Mouse (Mus musculus) granulocyte monocyte progenitor cell, adult 5-6 weeks (primary cell): ENCODE results near the gene Gm10234. TPM values are rescaled to one million over a fixed set of nuclear protein-coding genes. Genes with fewer than 3 reads are reported as not detected.

Experiments used
- ATAC-seq: replicated peaks from 2 replicates; pipeline ENCODE4 v1.8.0; 2016; ENCODE audit warnings: mild to moderate bottlenecking, moderate TSS enrichment, inconsistent platforms; ENCODE audit not compliant: poor library complexity, severe bottlenecking
- total RNA-seq, 2 experiments: library from RNA; stranded (forward) in 1 of 2; stranded (reverse) in 1 of 2; fragments of 200-712, 200-1000 nt in 1 of 2; fragments of >200 nt in 1 of 2; fragmentation: Nextera tagmentation in 1 of 2; gene quantifications; 2 replicates each; pipeline ENCODE4 v1.2.3; 2014 to 2017

Gene Gm10234
- not detected in 2 replicates for total RNA-seq (2014; fragmentation: Nextera tagmentation)
- total RNA-seq (2017), result not detected in 2 replicates

DNA sequence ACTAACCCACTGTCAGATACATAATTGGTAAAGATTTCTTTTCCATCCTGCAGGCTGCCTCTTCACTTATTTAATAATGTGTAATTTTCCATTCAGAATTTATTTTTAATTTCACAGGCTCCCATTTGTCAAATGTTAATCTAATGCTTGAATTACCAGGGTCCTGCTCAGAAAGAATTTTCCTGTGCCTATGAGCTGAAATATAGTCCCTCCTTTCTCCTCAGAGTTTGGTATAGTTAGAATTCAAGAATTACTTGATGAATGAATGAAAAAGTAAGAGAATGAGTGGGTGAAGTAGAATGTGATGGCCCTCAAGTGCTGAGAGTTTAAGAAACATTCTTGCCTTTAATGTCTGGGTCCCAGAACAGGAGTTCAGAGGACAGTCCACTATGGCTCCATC, at the start of gene Gm10234:
Gene Gm10234, plus strand, starts transcription at position 301 of the 400 bp plus-strand sequence.
- ATAC-seq, result no peak

DNA sequence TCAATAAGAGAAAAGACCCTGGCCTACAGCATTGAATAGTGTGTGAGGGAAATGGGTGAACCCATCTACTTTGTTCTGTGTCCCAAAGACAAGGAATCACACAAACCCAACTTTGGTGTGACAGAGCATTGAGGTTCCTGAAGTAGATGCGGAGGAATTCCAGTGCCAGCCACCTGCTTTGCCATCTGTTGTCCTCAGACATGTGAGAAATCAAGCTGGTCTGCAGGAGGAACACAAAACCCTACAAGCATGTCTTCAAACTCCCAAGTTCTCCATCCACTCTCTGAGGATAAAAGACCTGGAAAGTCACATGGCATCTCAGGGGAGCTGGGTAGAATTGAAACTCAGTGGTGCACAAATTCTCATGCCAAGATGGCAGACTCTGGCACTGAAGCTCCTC, 44.3 kb upstream of the Gm10234 start:
- no peak for ATAC-seq

DNA sequence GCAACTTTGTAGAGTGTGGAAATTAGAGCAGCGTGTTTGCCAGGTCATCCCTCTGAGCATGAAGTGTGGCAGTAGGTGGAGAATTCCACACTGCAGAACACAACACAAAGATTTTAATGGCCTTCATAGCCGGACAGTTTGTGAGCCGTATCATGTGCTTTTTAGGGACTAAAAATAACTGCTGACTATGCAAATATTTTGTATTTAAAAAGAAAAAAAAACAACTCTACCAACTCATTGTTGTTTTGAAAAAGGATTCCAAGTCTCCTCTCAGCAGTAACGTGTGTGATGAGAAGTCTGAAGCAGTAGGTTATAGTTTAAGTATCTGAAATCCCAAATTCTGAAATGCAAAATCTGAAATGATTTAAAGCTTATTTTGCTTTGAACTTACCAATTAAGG, 25.9 kb upstream of the Gm10234 start:
- ATAC-seq, result no peak

DNA sequence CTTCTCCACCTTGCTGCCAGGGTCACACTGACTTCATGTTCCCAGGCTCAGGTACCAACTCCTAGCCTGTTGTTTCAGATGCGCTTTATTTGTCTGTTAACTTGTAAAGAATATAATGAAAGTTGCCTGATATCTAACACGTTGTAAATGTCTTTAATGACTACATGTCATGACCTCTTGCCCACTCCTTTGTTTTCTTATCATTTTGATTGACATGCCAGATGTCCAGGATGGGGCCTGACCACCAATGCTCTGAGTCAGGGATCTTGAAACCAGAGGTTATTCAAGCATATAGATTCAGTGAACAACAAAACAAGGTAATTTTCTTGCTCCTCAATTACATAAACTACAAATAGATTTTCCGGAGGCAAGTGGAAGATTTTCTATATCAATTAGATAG, 23.5 kb upstream of the Gm10234 start:
- no peak for ATAC-seq

DNA sequence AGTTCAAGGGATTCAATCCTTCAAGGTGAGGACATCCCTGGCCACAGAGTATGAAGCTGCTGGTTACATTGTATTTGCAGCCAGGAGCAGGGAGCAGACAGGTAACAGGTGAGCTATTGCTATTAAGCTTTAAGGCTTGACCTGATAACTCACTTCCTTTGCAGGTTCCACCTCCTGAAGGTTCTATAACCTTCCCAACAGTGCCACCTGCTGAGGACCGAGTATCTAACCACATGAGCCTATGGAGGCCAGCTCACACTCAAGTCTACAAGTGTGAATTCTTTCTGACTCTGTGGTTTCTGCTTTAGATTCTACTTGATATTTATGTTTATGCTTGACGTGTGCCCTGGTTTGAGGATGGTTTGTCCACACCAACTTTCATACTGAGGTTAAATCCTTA, 21.3 kb upstream of the Gm10234 start:
- no peak for ATAC-seq

DNA sequence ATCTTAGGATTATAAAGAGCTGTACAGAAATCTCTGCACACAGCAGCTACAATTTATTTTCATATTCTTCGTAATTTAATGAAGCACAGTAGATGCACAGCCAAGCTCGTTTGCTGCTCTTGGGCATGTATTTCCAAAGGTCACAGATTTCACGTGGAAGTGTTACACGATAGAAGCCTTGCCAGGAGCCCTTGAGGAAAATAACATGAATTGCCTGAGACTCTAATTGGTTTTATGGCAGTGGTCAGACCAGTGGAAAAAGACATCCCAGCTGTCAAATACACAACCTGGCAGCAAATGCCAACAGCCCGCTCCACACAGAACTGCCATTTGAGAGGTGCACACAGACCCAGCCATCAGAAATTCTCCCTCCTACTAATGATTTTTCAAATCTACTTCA, 9.3 kb downstream of the Gm10234 start:
- ATAC-seq, result no peak

DNA sequence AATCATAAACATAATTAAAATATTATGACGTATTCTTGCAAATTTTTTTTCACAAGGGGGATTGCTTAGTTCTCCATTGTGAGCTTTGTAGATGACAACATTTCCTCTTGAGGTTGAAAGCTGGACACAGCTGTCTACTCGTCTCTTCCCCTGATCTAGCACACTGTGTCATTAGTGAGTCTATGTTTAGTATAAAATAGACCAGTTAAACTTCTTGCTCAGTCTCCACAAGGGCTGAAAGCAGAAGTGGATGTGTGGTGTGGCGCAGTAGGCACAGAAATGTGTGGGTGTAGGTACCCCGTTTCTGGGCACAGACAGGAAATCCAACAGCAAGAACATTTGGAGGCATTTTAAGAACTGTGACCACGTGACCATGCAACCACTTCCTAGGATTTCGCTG, 12.9 kb downstream of the Gm10234 start:
- ATAC-seq, result peak; percentile 99

DNA sequence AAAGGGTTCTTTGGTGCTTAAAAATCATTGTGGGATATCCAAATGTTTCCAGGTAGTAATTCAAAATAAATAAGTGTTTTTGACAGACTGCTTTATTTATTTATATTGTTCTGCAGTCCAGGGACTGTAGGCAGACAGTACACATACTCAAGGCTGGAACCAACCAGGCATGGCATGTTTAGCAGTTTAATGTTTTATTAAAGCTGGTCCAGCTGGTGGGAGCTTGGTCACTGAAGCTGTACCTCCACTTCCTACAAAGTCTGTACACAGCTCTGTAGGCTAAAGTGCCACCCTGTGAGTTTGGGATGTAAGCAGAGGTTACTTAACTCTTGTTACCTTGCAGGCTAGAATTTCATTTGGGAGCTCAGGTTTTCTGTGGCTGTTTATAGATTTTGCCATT, 27.5 kb downstream of the Gm10234 start:
- ATAC-seq, result no peak

DNA sequence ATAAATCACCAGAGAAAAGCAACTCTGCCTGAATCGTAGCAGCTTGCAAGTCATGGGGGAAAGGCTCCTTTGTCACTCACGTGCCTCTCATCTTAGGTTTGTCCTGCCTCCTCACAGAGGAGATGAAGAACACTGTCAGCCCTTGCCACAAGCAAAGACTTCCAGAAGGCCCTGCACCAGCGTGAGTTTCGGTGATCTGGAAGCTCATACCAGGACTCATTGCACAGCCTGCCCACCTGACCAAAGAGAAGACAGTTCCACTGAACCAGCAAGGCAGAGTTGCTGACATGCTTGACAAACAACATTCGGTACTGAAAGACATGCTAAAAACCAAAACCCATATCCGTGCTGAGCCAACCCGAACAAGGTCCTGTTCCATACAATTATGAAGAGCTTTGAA, 31.1 kb downstream of the Gm10234 start:
- ATAC-seq, result no peak

DNA sequence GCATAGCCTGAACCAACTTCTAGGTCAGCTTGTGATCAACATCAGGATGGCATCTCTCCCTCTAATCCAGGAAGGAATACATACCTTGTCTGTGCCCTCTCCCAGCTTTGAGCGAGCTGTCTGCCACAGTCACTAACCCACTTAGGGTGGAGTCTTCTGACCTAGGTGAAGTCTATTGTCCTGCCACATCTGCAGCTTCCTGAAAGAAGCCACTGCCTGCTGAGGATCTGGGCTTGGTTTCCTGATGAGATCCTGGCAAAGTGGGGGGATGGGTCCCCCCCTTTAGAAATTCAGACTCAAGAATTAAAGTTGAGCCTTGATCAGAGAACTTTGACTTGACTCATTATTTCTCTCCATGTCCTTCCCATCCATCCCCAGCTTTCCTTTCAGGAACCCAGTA, 32.0 kb downstream of the Gm10234 start:
- no peak for ATAC-seq

DNA sequence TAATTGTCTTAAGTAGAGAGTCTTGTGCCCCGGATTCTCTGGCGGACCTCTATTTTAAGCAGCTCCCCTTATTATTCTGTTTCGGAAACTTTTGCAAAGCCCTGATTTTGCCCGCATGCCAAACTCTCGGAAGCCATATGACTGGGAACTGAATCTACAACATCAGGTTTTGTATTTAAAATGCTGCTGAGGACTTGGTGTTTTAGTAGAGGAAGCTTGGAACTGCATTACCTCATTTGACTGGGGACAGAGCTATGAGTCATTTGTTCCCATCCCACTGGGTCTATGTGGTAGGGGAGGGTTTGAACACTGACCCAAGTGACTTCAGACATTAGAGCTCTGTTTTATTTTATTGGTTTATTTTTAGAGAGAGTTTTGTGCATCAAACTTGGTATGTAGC, 38.2 kb downstream of the Gm10234 start:
- no peak for ATAC-seq

DNA sequence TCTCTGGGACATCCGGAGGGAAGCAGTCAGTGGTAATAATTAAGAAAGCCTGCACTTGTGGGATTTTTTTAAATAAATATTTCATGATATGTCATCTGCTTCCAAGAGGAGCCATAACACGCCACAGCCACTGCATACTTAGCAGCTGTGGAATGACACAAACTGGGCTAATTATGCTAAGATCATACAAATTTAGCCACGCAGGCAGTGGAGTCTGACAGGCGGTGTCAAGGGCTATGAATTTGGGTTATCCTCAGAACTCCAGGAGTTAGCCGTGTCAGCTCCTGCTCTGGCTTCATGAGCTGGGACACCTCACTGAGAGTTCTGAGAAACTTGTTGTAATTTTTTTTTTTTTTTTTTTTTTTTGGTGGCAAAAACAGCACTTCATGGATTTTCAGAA, 40.8 kb downstream of the Gm10234 start:
- no peak for ATAC-seq

DNA sequence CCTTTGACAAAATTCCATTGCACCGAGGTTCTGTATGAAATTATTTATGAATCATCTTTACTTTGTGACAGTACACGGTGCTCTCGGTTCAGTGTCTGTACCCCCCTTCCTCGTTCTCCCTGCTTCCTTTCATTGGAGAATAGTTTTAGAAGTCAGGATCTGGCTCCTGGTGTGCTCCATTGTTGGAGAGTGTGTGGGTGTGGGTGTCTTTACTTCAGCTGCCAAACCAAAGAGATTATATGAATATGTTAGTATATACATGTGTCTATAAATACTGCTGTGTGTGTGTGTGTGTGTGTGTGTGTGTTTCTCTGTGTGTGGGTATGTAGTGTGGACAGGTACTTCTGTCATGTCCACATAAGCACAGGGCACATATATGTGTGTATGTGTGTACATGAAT, 49.9 kb downstream of the Gm10234 start:
- ATAC-seq, result no peak

Other genes with a start within 250 kb of the Gm10234 start
- 6.4 and 9.8 TPM in 2 replicates for gene Kbtbd8, start 204.9 kb upstream of the Gm10234 start, total RNA-seq (2014; fragmentation: Nextera tagmentation)
- gene Kbtbd8, start 204.9 kb upstream of the Gm10234 start, total RNA-seq (2017), result 7.2 and 8.1 TPM in 2 replicates